ENCODE assay signal across 10 mouse cellular contexts in the genomic region with DNA sequence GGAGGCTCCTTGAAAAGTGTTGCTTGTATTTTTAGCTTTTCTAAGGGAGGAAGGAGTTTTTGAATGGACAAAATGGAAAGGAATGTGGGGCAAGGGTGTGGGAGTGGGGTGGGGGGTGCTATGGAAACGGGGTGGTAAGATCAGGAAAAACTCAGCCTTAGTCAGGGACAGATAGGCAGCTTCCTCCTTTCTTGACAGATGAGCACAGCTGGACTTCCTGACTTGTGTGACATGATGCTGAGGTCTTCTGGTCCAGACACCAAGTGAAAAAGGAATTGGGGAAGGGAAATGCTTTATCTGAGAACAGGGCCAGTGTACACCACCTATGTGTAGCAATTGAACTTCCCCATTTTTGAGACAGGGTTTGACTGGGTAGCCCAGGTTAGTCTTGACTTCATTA.
DNase-seq lines count a peak whose midpoint lies in the region; ATAC-seq and TF ChIP-seq lines count a peak whose summit lies in the region.
"Had no signal": no experiment of that assay in that cellular context is flagged by ENCODE, and none has a peak within 500 bp of the region (broad histone marks: within the 10 kb centered on the region; RNA-seq: fewer than 3 reads in every experiment).

No protein-coding gene starts in this region.

- TF ChIP-seq RAD21 in CH12.LX (IDR thresholded peaks at IDR 0.05; ENCODE audit: low read depth, low read length), result no peak

- ATAC-seq in forebrain, embryonic 15.5 days (replicated peaks), result no peak
- ATAC-seq in forebrain, embryonic 14.5 days, result no peak
- no peak for ATAC-seq in kidney, postnatal 0 days (replicated peaks; ENCODE audit: low FRiP score, low read depth)
- ATAC-seq in hindbrain, embryonic 14.5 days (ENCODE audit: low FRiP score), result no peak

- no peaks in the 10 kb centered on the region for H3K36me3 ChIP-seq in forebrain, embryonic 15.5 days
- H3K36me3 ChIP-seq in forebrain, embryonic 14.5 days (ENCODE audit: control insufficient read depth, insufficient read depth, low read length), result no peaks in the 10 kb centered on the region
- H3K36me3 ChIP-seq in CH12.LX (replicated peaks in 1 of 2; ENCODE audit: control insufficient read depth in 1 of 2, insufficient read depth in 1 of 2, low read length in 1 of 2), result peaks cover 16 to 78% of the 10 kb centered on the region in 2 experiments
- H3K36me3 ChIP-seq in heart, adult 2 months (ENCODE audit: control insufficient read depth, insufficient read depth, low read length), result peaks cover 15% of the 10 kb centered on the region
- no peaks in the 10 kb centered on the region for H3K36me3 ChIP-seq in kidney, postnatal 0 days (ENCODE audit: insufficient read depth, low read length)
- H3K36me3 ChIP-seq in hindbrain, embryonic 14.5 days (replicated peaks; ENCODE audit: control insufficient read depth, insufficient read depth), result no peaks in the 10 kb centered on the region
- H3K36me3 ChIP-seq: hindbrain, embryonic 15.5 days had no signal

- in situ Hi-C loops in CH12.LX (cut with MboI; ENCODE audit: low pct_ligation_motif_present, low pct_unique_long_range_greater_than_20kb, low sequenced_read_pairs), result no loop called here

- no peak for TF ChIP-seq CTCF in CH12.LX (conservative IDR thresholded peaks at IDR 0.05 in 1 of 2, IDR thresholded peaks at IDR 0.05 in 1 of 2; ENCODE audit: low read depth in 2 of 2, low read length in 2 of 2)
- TF ChIP-seq CTCF in heart, adult 2 months (IDR thresholded peaks at IDR 0.05), result no peak
- no peak for TF ChIP-seq CTCF in kidney, postnatal 0 days (IDR thresholded peaks at IDR 0.05; ENCODE audit: low read depth)

- intact Hi-C loops in heart, adult 2 months (cut with DNase I), result no loop called here

- no peaks in the 10 kb centered on the region for H3K27me3 ChIP-seq in forebrain, embryonic 15.5 days
- H3K27me3 ChIP-seq in forebrain, embryonic 14.5 days (replicated peaks; ENCODE audit: control insufficient read depth, insufficient read depth, low read length), result no peaks in the 10 kb centered on the region
- no peaks in the 10 kb centered on the region for H3K27me3 ChIP-seq in CH12.LX (replicated peaks)
- no peaks in the 10 kb centered on the region for H3K27me3 ChIP-seq in heart, adult 2 months (ENCODE audit: control insufficient read depth, insufficient read depth, low read length)
- H3K27me3 ChIP-seq in kidney, postnatal 0 days (ENCODE audit: insufficient read depth, low read length), result no peaks in the 10 kb centered on the region
- no peaks in the 10 kb centered on the region for H3K27me3 ChIP-seq in hindbrain, embryonic 14.5 days (ENCODE audit: control insufficient read depth, insufficient read depth, low read length)
- H3K27me3 ChIP-seq: hindbrain, embryonic 15.5 days had no signal

- H3K27ac ChIP-seq in forebrain, embryonic 15.5 days (replicated peaks), result peak overlapping the region; percentile 50; the same call in 1 of the 2 replicates
- no peak overlapping the region for H3K27ac ChIP-seq in forebrain, embryonic 14.5 days (ENCODE audit: low read depth, low read length)
- H3K27ac ChIP-seq in CH12.LX (ENCODE audit: insufficient read depth, low read depth), result peak overlapping the region; percentile 15; the same call in 1 of the 2 replicates
- H3K27ac ChIP-seq in heart, adult 2 months, result peak overlapping the region; percentile 73
- peak overlapping the region; percentile 13; the same call in 1 of the 2 replicates for H3K27ac ChIP-seq in kidney, postnatal 0 days
- no peak overlapping the region for H3K27ac ChIP-seq in hindbrain, embryonic 14.5 days
- H3K27ac ChIP-seq: hindbrain, embryonic 15.5 days had no signal

- H3K9me3 ChIP-seq in forebrain, embryonic 15.5 days, result no peaks in the 10 kb centered on the region
- H3K9me3 ChIP-seq in forebrain, embryonic 14.5 days (replicated peaks; ENCODE audit: control insufficient read depth, low read length), result no peaks in the 10 kb centered on the region
- no peaks in the 10 kb centered on the region for H3K9me3 ChIP-seq in CH12.LX (replicated peaks; ENCODE audit: low read length)
- no peaks in the 10 kb centered on the region for H3K9me3 ChIP-seq in kidney, postnatal 0 days (replicated peaks; ENCODE audit: low read length)
- no peaks in the 10 kb centered on the region for H3K9me3 ChIP-seq in hindbrain, embryonic 14.5 days (ENCODE audit: control insufficient read depth, low read length)
- H3K9me3 ChIP-seq: hindbrain, embryonic 15.5 days had no signal

- no peak for TF ChIP-seq POLR2A in CH12.LX (IDR thresholded peaks at IDR 0.05; ENCODE audit: low read depth, low read length)
- TF ChIP-seq POLR2A in heart, adult 2 months (IDR thresholded peaks at IDR 0.05; ENCODE audit: insufficient read depth, low read depth, low read length), result no peak

- H3K79me2 ChIP-seq in CH12.LX (replicated peaks; ENCODE audit: control insufficient read depth, extremely low read depth, insufficient read depth, poor library complexity, severe bottlenecking), result no peaks in the 10 kb centered on the region
- H3K79me2 ChIP-seq in heart, adult 2 months (replicated peaks; ENCODE audit: control insufficient read depth, insufficient read depth, low read length), result no peaks in the 10 kb centered on the region

- 67% methylated on average over 1 of the region's 1 CpGs for WGBS in forebrain, embryonic 15.5 days
- whole genome bisulfite sequencing in forebrain, embryonic 14.5 days, result 58% methylated on average over 1 of the region's 1 CpGs
- WGBS in heart, adult 2 months, result 26% methylated on average over 1 of the region's 1 CpGs
- WGBS in kidney, postnatal 0 days, result 33% methylated on average over 1 of the region's 1 CpGs
- WGBS in hindbrain, embryonic 14.5 days, result 57% methylated on average over 1 of the region's 1 CpGs

- H3K9ac ChIP-seq in forebrain, embryonic 15.5 days (replicated peaks), result no peak overlapping the region
- H3K9ac ChIP-seq in forebrain, embryonic 14.5 days (ENCODE audit: low read length), result no peak overlapping the region
- no peak overlapping the region for H3K9ac ChIP-seq in CH12.LX (ENCODE audit: insufficient read depth, low read depth)
- no peak overlapping the region for H3K9ac ChIP-seq in heart, adult 2 months (ENCODE audit: low read depth, low read length)
- H3K9ac ChIP-seq in kidney, postnatal 0 days (ENCODE audit: low read depth, low read length), result no peak overlapping the region
- no peak overlapping the region for H3K9ac ChIP-seq in hindbrain, embryonic 14.5 days
- H3K9ac ChIP-seq: hindbrain, embryonic 15.5 days had no signal

- 0 out of 2 replicates have a peak, but pooled peaks have one; percentile 6 for TF ChIP-seq EP300 in CH12.LX (IDR thresholded peaks at IDR 0.05; ENCODE audit: low read length)
- no peak for TF ChIP-seq EP300 in heart, adult 2 months (IDR thresholded peaks at IDR 0.05; ENCODE audit: insufficient read depth, low read depth, low read length)

- dilution Hi-C loops in CH12.LX (cut with MboI; ENCODE audit: extremely low pct_ligation_motif_present, extremely low pct_unique_long_range_greater_than_20kb, low sequenced_read_pairs), result no loop called here

- H3K4me1 ChIP-seq in forebrain, embryonic 15.5 days, result peaks cover 14% of the 10 kb centered on the region; the same call in 1 of the 2 replicates
- 0 out of 2 replicates have a peak, but pooled peaks cover 4% of the 10 kb centered on the region for H3K4me1 ChIP-seq in forebrain, embryonic 14.5 days (ENCODE audit: control insufficient read depth, insufficient read depth, low read length)
- H3K4me1 ChIP-seq in CH12.LX (ENCODE audit: control insufficient read depth in 1 of 2, insufficient read depth in 2 of 2), result peaks cover 19 to 66% of the 10 kb centered on the region in 2 experiments
- peaks cover 14% of the 10 kb centered on the region for H3K4me1 ChIP-seq in heart, adult 2 months (ENCODE audit: control insufficient read depth, insufficient read depth, low read length)
- H3K4me1 ChIP-seq in kidney, postnatal 0 days (replicated peaks; ENCODE audit: insufficient read depth, low read length), result no peaks in the 10 kb centered on the region; the same call in 1 of the 2 replicates
- 0 out of 2 replicates have a peak, but pooled peaks cover 19% of the 10 kb centered on the region for H3K4me1 ChIP-seq in hindbrain, embryonic 14.5 days (replicated peaks; ENCODE audit: control insufficient read depth, insufficient read depth, low read length)

- DNase-seq in forebrain, embryonic 14.5 days (ENCODE audit: low spot score), result no peak
- peak; percentile 54 for DNase-seq in CH12.LX (ENCODE audit: extremely low read depth)
- DNase-seq in heart, adult 2 months, result no peak
- DNase-seq in kidney, postnatal 0 days (ENCODE audit: low spot score), result peak; percentile 31
- no peak for DNase-seq in hindbrain, embryonic 14.5 days (ENCODE audit: low spot score)
- no peak for DNase-seq in cerebellum, postnatal 25 days
- DNase-seq in lung, postnatal 36 days, result no peak
- DNase-seq: cerebellum, adult 11 months had no signal

- no peak overlapping the region for H3K4me3 ChIP-seq in forebrain, embryonic 15.5 days
- H3K4me3 ChIP-seq in forebrain, embryonic 14.5 days (ENCODE audit: low read depth, low read length), result no peak overlapping the region
- no peak overlapping the region for H3K4me3 ChIP-seq in CH12.LX (replicated peaks in 1 of 3; ENCODE audit: low read depth in 2 of 3, low read length in 2 of 3, poor library complexity in 1 of 3)
- no peak overlapping the region for H3K4me3 ChIP-seq in heart, adult 2 months
- no peak overlapping the region for H3K4me3 ChIP-seq in kidney, postnatal 0 days (replicated peaks; ENCODE audit: low read depth, low read length)
- no peak overlapping the region for H3K4me3 ChIP-seq in hindbrain, embryonic 14.5 days (replicated peaks; ENCODE audit: low read length)
- H3K4me3 ChIP-seq: hindbrain, embryonic 15.5 days had no signal

- H3K4me2 ChIP-seq in forebrain, embryonic 15.5 days (replicated peaks), result no peak overlapping the region
- H3K4me2 ChIP-seq in forebrain, embryonic 14.5 days (ENCODE audit: low read length), result no peak overlapping the region
- no peak overlapping the region for H3K4me2 ChIP-seq in CH12.LX (ENCODE audit: insufficient read depth, low read depth, poor library complexity, severe bottlenecking)
- H3K4me2 ChIP-seq in kidney, postnatal 0 days (ENCODE audit: low read length), result no peak overlapping the region
- H3K4me2 ChIP-seq in hindbrain, embryonic 14.5 days (replicated peaks), result no peak overlapping the region
- H3K4me2 ChIP-seq: hindbrain, embryonic 15.5 days had no signal

TF ChIP-seq in CH12.LX, 34 proteins besides CTCF, POLR2A, EP300 and RAD21:
- TF ChIP-seq MAFK (IDR thresholded peaks at IDR 0.05; ENCODE audit: insufficient replicate concordance, low read length), result no peak
- TF ChIP-seq PAX5 (IDR thresholded peaks at IDR 0.05; ENCODE audit: low read length), result no peak
- TF ChIP-seq RCOR1 (conservative IDR thresholded peaks at IDR 0.05; ENCODE audit: low read depth, low read length), result no peak
- no peak for TF ChIP-seq MEF2A (IDR thresholded peaks at IDR 0.05; ENCODE audit: borderline replicate concordance, low read depth, low read length)
- no peak for TF ChIP-seq ZMIZ1 (IDR thresholded peaks at IDR 0.05; ENCODE audit: low read depth, low read length)
- no peak for TF ChIP-seq USF2 (conservative IDR thresholded peaks at IDR 0.05; ENCODE audit: low read depth, low read length)
- TF ChIP-seq E2F4 (IDR thresholded peaks at IDR 0.05; ENCODE audit: insufficient replicate concordance, low read depth, low read length), result no peak
TF ChIP-seq in CH12.LX: peak in this region for 0.

Comparison
In these comparisons a context has a peak if more than half of its experiments do, and no peak if none do; other contexts are left out.
1. H3K27ac ChIP-seq: peak in forebrain, embryonic 15.5 days (single experiment), CH12.LX (single experiment), heart, adult 2 months (single experiment) and kidney, postnatal 0 days (single experiment); none in forebrain, embryonic 14.5 days (single experiment) and hindbrain, embryonic 14.5 days (single experiment).
2. DNase-seq: peak in CH12.LX (single experiment) and kidney, postnatal 0 days (single experiment); none in forebrain, embryonic 14.5 days (single experiment), heart, adult 2 months (0 of 2), hindbrain, embryonic 14.5 days (single experiment), cerebellum, postnatal 25 days (0 of 2) and lung, postnatal 36 days (single experiment).